Mouse (Mus musculus) erythroblast, embryonic 14.5 days (primary cell): ENCODE data around the gene Mylk3.

Source experiments
- GATA1 ChIP-seq: IDR thresholded peaks from 2 replicates; pipeline ENCODE4 v1.6.1; 2012; ENCODE audit warnings: low read length, inconsistent platforms, mixed read lengths
- TAL1 ChIP-seq: IDR thresholded peaks from 3 replicates; pipeline ENCODE4 v1.6.1; 2012; ENCODE audit warnings: low read length, inconsistent platforms, mixed read lengths

GRCm38 (mm10) chr8:85391438-85391837 is 5.3 kb upstream of the Mylk3 start:
- TF ChIP-seq GATA1 (no peak), TAL1 (no peak)
